Mouse (Mus musculus): Measurements from ENCODE around the gene Bsx.

Bsx gene

GRCm38 (mm10) chr9:40873556-40874470 lies at the start of gene Bsx:
Gene Bsx, plus strand, starts transcription at chr9:40874127.
- DNase-seq (ENCODE audit: low spot score) = peak; percentile 83

- DNase-seq (ENCODE audit: low spot score) = no peak
These were observed 48.3 kb upstream of the Bsx start for GRCm38 (mm10) chr9:40825601-40826000.

DNA sequence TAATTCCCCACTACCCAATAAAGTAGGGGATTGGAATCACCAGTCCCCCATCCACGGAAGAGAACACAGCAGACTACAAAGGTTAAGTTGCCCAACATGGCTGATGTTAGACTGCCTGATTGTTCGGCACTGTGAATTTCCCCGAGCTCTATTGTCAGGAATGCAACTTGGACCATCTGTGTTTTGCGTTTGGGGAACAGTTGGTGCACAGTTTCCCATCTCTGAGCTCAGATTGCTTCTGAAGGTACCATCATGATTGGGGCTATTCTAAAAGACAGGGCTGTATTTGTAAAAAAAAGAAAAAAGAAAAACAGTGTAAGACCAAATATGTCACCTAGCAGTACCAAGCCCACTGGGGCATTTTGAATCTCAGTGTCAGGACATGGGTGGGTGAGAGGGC lies 46.6 kb upstream of the Bsx start:
- DNase-seq (ENCODE audit: low spot score) = no peak

- peak; percentile 53 for DNase-seq (ENCODE audit: low spot score)
These were observed 39.4 kb upstream of the Bsx start for GRCm38 (mm10) chr9:40834569-40834968.

GRCm38 (mm10) chr9:40836681-40837080 lies 37.2 kb upstream of the Bsx start:
- DNase-seq (ENCODE audit: low spot score) = no peak

DNA sequence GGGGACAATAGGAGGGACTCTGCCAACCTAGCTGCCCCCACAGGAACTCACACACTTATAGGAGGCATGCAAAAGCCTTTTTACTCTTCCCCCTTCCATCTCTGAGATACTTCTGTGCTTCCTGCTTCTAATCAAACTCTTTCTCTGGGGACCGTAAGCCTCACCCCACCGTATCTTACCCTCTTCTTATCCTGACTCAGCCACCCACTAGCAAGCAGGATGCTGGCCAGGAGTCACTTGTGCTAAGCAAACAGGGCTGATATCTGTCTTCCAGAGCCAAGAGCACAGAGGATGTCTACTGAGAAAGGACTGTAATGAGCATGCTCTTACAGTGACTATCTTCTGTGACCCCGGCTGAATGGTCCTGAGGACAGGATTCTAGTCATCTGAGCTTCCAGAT lies 34.3 kb upstream of the Bsx start:
- DNase-seq (ENCODE audit: low spot score) = no peak

DNA sequence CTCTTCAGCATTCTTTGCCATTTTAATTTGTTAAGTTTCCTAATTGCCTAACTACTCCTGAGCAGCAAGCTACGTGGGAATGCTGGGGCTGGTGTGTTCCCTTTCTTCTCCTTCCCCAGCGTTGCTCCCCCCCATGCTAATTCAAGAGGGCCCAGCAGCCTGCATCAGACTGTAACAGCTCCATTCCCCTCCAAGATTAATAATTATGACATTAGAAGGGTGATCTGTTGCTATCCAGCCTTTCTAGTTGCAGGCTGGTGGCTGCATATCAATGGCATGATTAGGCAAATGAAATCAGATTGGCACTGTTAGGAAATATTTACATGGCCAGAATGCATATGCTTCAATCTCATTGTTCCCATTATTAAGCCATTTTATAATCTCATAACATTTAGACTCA lies 22.4 kb upstream of the Bsx start:
- DNase-seq (ENCODE audit: low spot score) = no peak

DNA sequence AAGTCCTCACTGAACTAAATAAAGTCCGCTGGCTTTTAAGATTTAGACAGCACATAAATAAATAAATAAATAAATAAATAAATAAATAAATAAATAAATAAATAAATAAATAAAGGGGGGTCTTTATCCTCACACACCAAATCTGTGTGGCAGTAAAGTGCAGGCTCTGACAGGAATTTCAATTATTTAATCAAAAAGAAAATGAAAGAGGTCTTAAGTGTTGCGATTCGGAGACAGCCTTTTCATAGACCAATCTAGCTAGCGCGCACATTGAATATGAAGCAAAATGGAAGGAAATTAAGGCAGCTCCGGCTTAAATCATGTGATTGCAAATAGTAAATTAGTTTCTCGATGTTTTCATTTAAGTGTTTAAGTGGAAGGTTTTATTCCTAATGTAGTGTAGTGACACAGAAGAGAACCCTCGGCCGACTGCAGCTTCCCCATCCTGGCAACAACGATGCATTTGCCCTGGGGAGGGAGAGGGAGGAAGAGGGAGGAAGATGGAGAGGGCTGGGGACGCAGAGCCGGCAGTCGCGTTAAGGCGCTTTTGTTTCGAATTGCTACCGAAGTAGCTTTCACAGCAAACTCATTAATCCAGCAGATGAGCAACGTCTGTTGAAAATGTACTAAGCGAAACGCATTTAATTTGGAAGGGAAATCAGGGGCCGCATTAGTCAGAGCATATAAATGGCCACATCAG lies 15.3 kb upstream of the Bsx start:
- DNase-seq (ENCODE audit: low spot score) = no peak

DNA sequence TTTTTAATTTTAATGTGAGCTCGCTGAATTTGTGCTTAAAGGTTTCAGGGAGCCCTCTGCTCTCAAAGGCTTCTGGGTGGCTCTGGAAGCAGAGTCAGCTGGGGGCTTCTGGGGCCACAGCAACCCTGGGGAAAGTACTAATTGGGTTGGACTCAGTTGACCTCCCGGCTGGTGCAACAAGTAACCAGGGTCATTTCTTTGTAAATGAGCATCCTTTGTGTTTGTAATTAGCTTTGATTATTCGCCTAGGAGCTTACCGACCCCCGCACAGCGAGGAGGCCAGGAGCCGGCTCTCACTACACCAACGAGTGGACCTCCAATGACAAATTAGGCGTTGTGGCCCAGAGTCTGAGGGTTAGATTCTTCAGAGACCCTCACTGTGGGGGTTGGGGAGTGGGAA lies 14.7 kb upstream of the Bsx start:
- DNase-seq (ENCODE audit: low spot score) = no peak

GRCm38 (mm10) chr9:40870331-40870730 lies 3.6 kb upstream of the Bsx start:
- DNase-seq (ENCODE audit: low spot score) = no peak

DNA sequence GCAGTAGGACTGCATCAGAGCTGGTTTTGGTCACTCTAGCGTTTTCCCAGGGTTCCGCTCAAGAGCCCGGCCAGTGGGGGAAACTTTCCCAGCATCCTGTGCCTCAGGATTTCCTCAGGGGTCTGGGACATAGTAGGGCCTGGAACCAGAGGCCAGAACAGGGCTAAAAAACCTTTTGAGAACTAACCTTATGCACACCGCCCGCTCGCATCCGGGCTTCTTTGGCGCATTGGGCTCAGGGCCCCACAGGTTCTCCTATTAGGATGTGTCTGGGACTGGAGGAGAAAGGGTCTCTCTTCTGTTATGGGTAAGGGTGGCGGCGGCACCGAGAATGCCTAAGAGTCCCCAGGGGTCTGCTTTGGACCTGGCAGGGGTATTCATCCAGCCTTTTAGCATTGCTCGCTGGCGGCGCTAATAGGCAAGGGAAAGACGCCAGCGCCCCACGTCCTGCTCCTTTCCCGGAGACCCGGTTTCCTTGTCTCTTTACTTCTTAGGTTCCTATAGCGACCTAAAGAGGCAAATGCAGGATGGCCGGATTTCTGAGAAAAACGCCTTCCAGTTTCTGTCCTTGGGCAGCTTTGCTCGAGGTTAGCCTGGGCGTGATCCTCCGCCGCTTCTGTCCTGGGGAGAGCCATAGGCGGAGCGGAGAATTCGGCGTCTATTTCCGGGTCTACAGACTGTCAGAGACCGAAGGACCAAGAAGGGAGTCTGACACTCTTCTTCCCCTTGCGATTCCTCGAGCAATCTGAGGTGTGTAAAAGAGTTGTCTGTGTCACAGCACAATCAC lies 2.4 kb upstream of the Bsx start:
- DNase-seq (ENCODE audit: low spot score) = no peak

GRCm38 (mm10) chr9:40872156-40872478 lies 1.8 kb upstream of the Bsx start:
- no peak for DNase-seq (ENCODE audit: low spot score)

GRCm38 (mm10) chr9:40874961-40875360 lies 1.0 kb downstream of the Bsx start:
- no peak for DNase-seq (ENCODE audit: low spot score)

- no peak for DNase-seq (ENCODE audit: low spot score)
These were observed 1.5 kb downstream of the Bsx start for GRCm38 (mm10) chr9:40875431-40875830.

DNA sequence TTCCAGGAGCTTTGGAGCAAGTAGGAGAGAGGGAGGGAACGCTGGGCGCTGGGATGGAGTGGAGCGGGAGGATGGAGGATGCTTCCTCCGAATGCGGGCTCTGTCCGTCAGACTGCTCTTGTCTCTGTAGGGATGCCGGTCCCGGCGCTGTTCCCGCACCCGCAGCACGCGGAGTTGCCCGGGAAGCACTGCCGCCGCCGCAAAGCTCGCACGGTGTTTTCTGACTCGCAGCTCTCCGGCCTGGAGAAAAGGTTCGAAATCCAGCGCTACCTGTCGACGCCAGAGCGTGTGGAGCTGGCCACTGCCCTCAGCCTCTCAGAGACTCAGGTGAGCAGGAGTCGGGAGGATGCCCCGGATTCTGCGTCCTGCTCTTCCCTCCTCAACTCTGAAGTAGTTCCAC lies 2.2 kb downstream of the Bsx start:
- DNase-seq (ENCODE audit: low spot score) = no peak

GRCm38 (mm10) chr9:40876693-40877092 lies 2.8 kb downstream of the Bsx start:
- no peak for DNase-seq (ENCODE audit: low spot score)

- no peak for DNase-seq (ENCODE audit: low spot score)
These were observed 3.4 kb downstream of the Bsx start for GRCm38 (mm10) chr9:40877146-40877880.

- DNase-seq (ENCODE audit: low spot score) = no peak
These were observed 3.9 kb downstream of the Bsx start for GRCm38 (mm10) chr9:40877881-40878235.

DNA sequence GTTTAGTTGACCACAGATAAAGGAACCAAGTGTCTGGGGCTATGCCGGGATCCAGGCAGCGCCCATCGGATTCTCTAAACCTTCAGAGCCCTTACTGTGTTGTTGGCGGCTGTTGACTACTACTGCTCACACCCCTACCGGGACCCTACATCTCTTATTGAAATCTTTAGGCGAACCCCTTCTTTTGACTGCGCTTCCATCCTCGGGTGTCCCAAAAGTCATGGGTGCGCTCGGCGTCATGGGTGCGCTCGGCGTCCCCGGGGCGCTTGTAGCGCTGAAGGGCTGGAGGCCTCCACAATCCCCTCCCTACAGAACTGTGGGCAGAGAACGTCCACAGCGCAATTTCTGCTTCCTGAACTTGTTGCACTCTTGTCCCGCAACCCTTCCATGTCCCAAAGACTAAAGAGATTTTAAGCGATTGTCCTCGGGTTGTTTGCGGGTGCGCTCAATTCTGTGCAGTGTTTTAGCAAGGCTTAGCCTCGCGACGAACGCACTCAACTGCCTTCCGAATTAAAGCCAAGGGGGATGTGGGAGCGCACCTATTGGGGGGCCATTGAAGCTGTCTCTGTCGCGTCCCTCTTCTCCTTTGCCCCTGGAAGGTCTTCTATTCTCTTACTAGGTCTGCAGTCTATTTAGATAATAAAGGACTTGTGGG lies 4.5 kb downstream of the Bsx start:
- DNase-seq (ENCODE audit: low spot score) = no peak

GRCm38 (mm10) chr9:40878998-40879397 lies 5.1 kb downstream of the Bsx start:
- no peak for DNase-seq (ENCODE audit: low spot score)

- DNase-seq (ENCODE audit: low spot score) = no peak
These were observed 11.7 kb downstream of the Bsx start for GRCm38 (mm10) chr9:40885669-40886068.

DNA sequence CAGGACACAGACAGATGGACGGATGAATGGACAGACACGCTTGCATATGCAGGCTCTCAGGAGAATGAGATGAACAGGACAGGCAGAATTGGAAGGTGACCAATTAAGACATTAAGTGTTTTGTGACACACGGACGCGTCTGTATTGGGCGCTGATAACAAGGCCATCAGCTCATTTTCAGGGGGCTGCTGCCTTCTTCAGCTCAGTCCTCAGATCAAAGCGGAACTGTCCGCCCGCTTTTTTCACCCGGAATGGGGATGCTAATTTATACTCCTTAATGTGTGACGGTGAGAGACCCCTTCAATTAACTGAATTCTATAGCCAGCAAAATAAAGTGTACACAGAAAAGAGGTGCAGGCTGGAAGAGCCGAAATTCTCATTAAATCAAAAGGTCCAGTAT lies 15.5 kb downstream of the Bsx start:
- DNase-seq (ENCODE audit: low spot score) = no peak

Measured in yolk sac, embryonic 10.5 days (tissue).